Comparison of ENCODE assay signal across 10 mouse cellular contexts in genomic region chr5:115484996-115485395, GRCm38 (mm10). TPM values are rescaled to one million over a fixed set of nuclear protein-coding genes. Genes with fewer than 3 reads are reported as not detected.
DNase-seq lines count a peak whose midpoint lies in the region; ATAC-seq and TF ChIP-seq lines count a peak whose summit lies in the region.
"Had no signal": no experiment of that assay in that cellular context is flagged by ENCODE, and none has a peak within 500 bp of the region (broad histone marks: within the 10 kb centered on the region; RNA-seq: fewer than 3 reads in every experiment).

No protein-coding gene starts in this region.

- no peak for ATAC-seq in heart, embryonic 13.5 days (ENCODE audit: extremely low read depth, insufficient number of reproducible peaks, low FRiP score, low TSS enrichment)
- ATAC-seq in hindbrain, embryonic 14.5 days (ENCODE audit: low FRiP score): no peak
- no peak for ATAC-seq in midbrain, embryonic 13.5 days
- no peak for ATAC-seq in megakaryocyte-erythroid progenitor cell, adult 5-6 weeks (replicated peaks; ENCODE audit: low FRiP score, low TSS enrichment, poor library complexity, severe bottlenecking)
- ATAC-seq in inflammation-experienced regulatory T-cells, adult 6 months: no peak

- peak overlapping the region; percentile 76; the same call in 1 of the 2 replicates for H3K27ac ChIP-seq in heart, embryonic 13.5 days (replicated peaks)
- no peak overlapping the region for H3K27ac ChIP-seq in cortical plate, adult 2 months (ENCODE audit: insufficient read depth, low read length)
- no peak overlapping the region for H3K27ac ChIP-seq in hindbrain, embryonic 14.5 days
- H3K27ac ChIP-seq in midbrain, embryonic 13.5 days: peak overlapping the region; percentile 82; the same call in 1 of the 2 replicates

- H3K9me3 ChIP-seq in heart, embryonic 13.5 days: no peaks in the 10 kb centered on the region
- no peaks in the 10 kb centered on the region for H3K9me3 ChIP-seq in hindbrain, embryonic 14.5 days (ENCODE audit: control insufficient read depth, low read length)
- H3K9me3 ChIP-seq in midbrain, embryonic 13.5 days: no peaks in the 10 kb centered on the region

- H3K9ac ChIP-seq in heart, embryonic 13.5 days: peak overlapping the region; percentile 85
- H3K9ac ChIP-seq in hindbrain, embryonic 14.5 days: peak overlapping the region; percentile 66
- H3K9ac ChIP-seq in midbrain, embryonic 13.5 days (replicated peaks): peak overlapping the region; percentile 72

- no peak for DNase-seq in heart, adult 9 months (ENCODE audit: low spot score in 2 of 2)
- DNase-seq in hindbrain, embryonic 14.5 days (ENCODE audit: low spot score): no peak
- no peak for DNase-seq in urinary bladder, postnatal 10 days (ENCODE audit: low spot score)

- 66% methylated on average over 5 of the region's 5 CpGs for WGBS in heart, embryonic 13.5 days
- WGBS in hindbrain, embryonic 14.5 days: 63% methylated on average over 5 of the region's 5 CpGs
- WGBS in midbrain, embryonic 13.5 days: 70% methylated on average over 5 of the region's 5 CpGs

- peaks cover 14% of the 10 kb centered on the region for H3K36me3 ChIP-seq in heart, embryonic 13.5 days
- no peaks in the 10 kb centered on the region for H3K36me3 ChIP-seq in hindbrain, embryonic 14.5 days (replicated peaks; ENCODE audit: control insufficient read depth, insufficient read depth)
- no peaks in the 10 kb centered on the region for H3K36me3 ChIP-seq in midbrain, embryonic 13.5 days

- peak overlapping the region; percentile 59 for H3K4me3 ChIP-seq in heart, embryonic 13.5 days
- peak overlapping the region; percentile 53; the same call in 1 of the 2 replicates for H3K4me3 ChIP-seq in cortical plate, adult 2 months (ENCODE audit: insufficient read depth, low read length)
- peak overlapping the region; percentile 38 for H3K4me3 ChIP-seq in hindbrain, embryonic 14.5 days (replicated peaks; ENCODE audit: low read length)
- H3K4me3 ChIP-seq in midbrain, embryonic 13.5 days (replicated peaks): peak overlapping the region; percentile 46

- no peak for TF ChIP-seq CTCF in cortical plate, adult 2 months (IDR thresholded peaks at IDR 0.05; ENCODE audit: extremely low read depth, insufficient read depth, low read length)

- peaks cover 18% of the 10 kb centered on the region for H3K27me3 ChIP-seq in heart, embryonic 13.5 days (replicated peaks)
- H3K27me3 ChIP-seq in hindbrain, embryonic 14.5 days (ENCODE audit: control insufficient read depth, insufficient read depth, low read length): no peaks in the 10 kb centered on the region; the same call in 1 of the 2 replicates
- peaks cover 23% of the 10 kb centered on the region for H3K27me3 ChIP-seq in midbrain, embryonic 13.5 days

- H3K4me1 ChIP-seq in heart, embryonic 13.5 days: peaks cover 26% of the 10 kb centered on the region
- H3K4me1 ChIP-seq in cortical plate, adult 2 months (ENCODE audit: control insufficient read depth, insufficient read depth, low read length): peaks cover 2% of the 10 kb centered on the region; the same call in 1 of the 2 replicates
- peaks cover 35% of the 10 kb centered on the region for H3K4me1 ChIP-seq in hindbrain, embryonic 14.5 days (replicated peaks; ENCODE audit: control insufficient read depth, insufficient read depth, low read length)
- H3K4me1 ChIP-seq in midbrain, embryonic 13.5 days (replicated peaks): peaks cover 34% of the 10 kb centered on the region

- H3K4me2 ChIP-seq in heart, embryonic 13.5 days: peak overlapping the region; percentile 78
- H3K4me2 ChIP-seq in hindbrain, embryonic 14.5 days (replicated peaks): peak overlapping the region; percentile 68
- H3K4me2 ChIP-seq in midbrain, embryonic 13.5 days (replicated peaks): peak overlapping the region; percentile 69

- TF ChIP-seq POLR2A in cortical plate, adult 2 months (IDR thresholded peaks at IDR 0.05; ENCODE audit: extremely low read depth, insufficient read depth, low read length): no peak

RNA-seq across cellular contexts. Expression of gene Sirt4, which starts 0.5 kb away (rescaled TPM):
- polyA plus RNA-seq in heart, embryonic 13.5 days (2015; fragmentation: Nextera tagmentation; extraction: Ambion mirVana): 18.9 and 19.8 TPM in 2 replicates
- polyA plus RNA-seq in cortical plate, adult 2 months (2012; rRNA removed): 89.5 and 107 TPM in 2 replicates
- 19.1 and 20.3 TPM in 2 replicates for polyA plus RNA-seq in hindbrain, embryonic 14.5 days (2014; fragmentation: Nextera tagmentation; extraction: Ambion mirVana)
- 26.1 and 28.7 TPM in 2 replicates for polyA plus RNA-seq in midbrain, embryonic 13.5 days (2015; fragmentation: Nextera tagmentation; extraction: Ambion mirVana)
- total RNA-seq in megakaryocyte-erythroid progenitor cell, adult 5-6 weeks (2014; fragmentation: Nextera tagmentation): 10.7 and 20.4 TPM in 2 replicates
- 3.4 and 7.2 TPM in 2 replicates for total RNA-seq in megakaryocyte-erythroid progenitor cell, adult 5-6 weeks (2017)
- 10 to 100 TPM; 12.0 to 18.5 (median 14.8) TPM for polyA plus RNA-seq in inflammation-experienced regulatory T-cells, adult 6 months (2017; shearing (Covaris generic))

RNA-seq across cellular contexts. Expression of gene Pla2g1b, which starts 18.9 kb away (rescaled TPM):
- polyA plus RNA-seq in heart, embryonic 13.5 days (2015; fragmentation: Nextera tagmentation; extraction: Ambion mirVana): 0.88 and 1.1 TPM in 2 replicates
- not detected in 2 replicates for polyA plus RNA-seq in cortical plate, adult 2 months (2012; rRNA removed)
- polyA plus RNA-seq in hindbrain, embryonic 14.5 days (2014; fragmentation: Nextera tagmentation; extraction: Ambion mirVana): 0.67 TPM in 1 of 2 replicates, not detected in the other
- not detected in 2 replicates for polyA plus RNA-seq in midbrain, embryonic 13.5 days (2015; fragmentation: Nextera tagmentation; extraction: Ambion mirVana)
- not detected in 2 replicates for total RNA-seq in megakaryocyte-erythroid progenitor cell, adult 5-6 weeks (2014; fragmentation: Nextera tagmentation)
- total RNA-seq in megakaryocyte-erythroid progenitor cell, adult 5-6 weeks (2017): not detected in 2 replicates
- polyA plus RNA-seq in inflammation-experienced regulatory T-cells, adult 6 months (2017; shearing (Covaris generic)): not detected
- total RNA-seq: common myeloid progenitor, adult 5-6 weeks; left cerebral cortex, postnatal 14 days had no signal

RNA-seq across cellular contexts. Expression of gene Pxn, which starts 21.5 kb away (rescaled TPM):
- polyA plus RNA-seq in heart, embryonic 13.5 days (2015; fragmentation: Nextera tagmentation; extraction: Ambion mirVana): 29.7 and 31.7 TPM in 2 replicates
- 41.6 and 45.3 TPM in 2 replicates for polyA plus RNA-seq in cortical plate, adult 2 months (2012; rRNA removed)
- 11.3 and 12.2 TPM in 2 replicates for polyA plus RNA-seq in hindbrain, embryonic 14.5 days (2014; fragmentation: Nextera tagmentation; extraction: Ambion mirVana)
- 16.2 and 18.3 TPM in 2 replicates for polyA plus RNA-seq in midbrain, embryonic 13.5 days (2015; fragmentation: Nextera tagmentation; extraction: Ambion mirVana)
- 31.8 and 34.0 TPM in 2 replicates for total RNA-seq in megakaryocyte-erythroid progenitor cell, adult 5-6 weeks (2014; fragmentation: Nextera tagmentation)
- total RNA-seq in megakaryocyte-erythroid progenitor cell, adult 5-6 weeks (2017): 36.1 and 47.5 TPM in 2 replicates
- 10 to 100 TPM; 13.7 to 22.1 (median 16.7) TPM for polyA plus RNA-seq in inflammation-experienced regulatory T-cells, adult 6 months (2017; shearing (Covaris generic))

RNA-seq across cellular contexts. Expression of gene Msi1, which starts 55.6 kb away (rescaled TPM):
- polyA plus RNA-seq in heart, embryonic 13.5 days (2015; fragmentation: Nextera tagmentation; extraction: Ambion mirVana): 3.7 and 4.1 TPM in 2 replicates
- 43.8 and 44.3 TPM in 2 replicates for polyA plus RNA-seq in cortical plate, adult 2 months (2012; rRNA removed)
- 59.6 and 60.2 TPM in 2 replicates for polyA plus RNA-seq in hindbrain, embryonic 14.5 days (2014; fragmentation: Nextera tagmentation; extraction: Ambion mirVana)
- polyA plus RNA-seq in midbrain, embryonic 13.5 days (2015; fragmentation: Nextera tagmentation; extraction: Ambion mirVana): 112 and 133 TPM in 2 replicates
- not detected in 2 replicates for total RNA-seq in megakaryocyte-erythroid progenitor cell, adult 5-6 weeks (2014; fragmentation: Nextera tagmentation)
- total RNA-seq in megakaryocyte-erythroid progenitor cell, adult 5-6 weeks (2017): not detected in 2 replicates
- polyA plus RNA-seq in inflammation-experienced regulatory T-cells, adult 6 months (2017; shearing (Covaris generic)): not detected
- total RNA-seq: common myeloid progenitor, adult 5-6 weeks had no signal

Comparison
In these comparisons a context has a peak if more than half of its experiments do, and no peak if none do; other contexts are left out.
1. H3K27ac ChIP-seq: peak in heart, embryonic 13.5 days (single experiment) and midbrain, embryonic 13.5 days (single experiment); none in cortical plate, adult 2 months (single experiment) and hindbrain, embryonic 14.5 days (single experiment).
2. Peak in every context shown above with its lines, with median percentiles within 50 percentile points of each other: H3K4me2 ChIP-seq, H3K4me3 ChIP-seq and H3K9ac ChIP-seq.